In genomic region chr5:53175195-53175594, GRCm38 (mm10) we compare ENCODE assay signal across 25 mouse cellular contexts. TPM values are rescaled to one million over a fixed set of nuclear protein-coding genes. Genes with fewer than 3 reads are reported as not detected.
DNase-seq lines count a peak whose midpoint lies in the region; ATAC-seq and TF ChIP-seq lines count a peak whose summit lies in the region.
"Had no signal": no experiment of that assay in that cellular context is flagged by ENCODE, and none has a peak within 500 bp of the region (broad histone marks: within the 10 kb centered on the region; RNA-seq: fewer than 3 reads in every experiment).

No protein-coding gene starts in this region.

- no peak for ATAC-seq in cerebellum, adult (ENCODE audit: insufficient number of reproducible peaks, low FRiP score, low TSS enrichment)
- ATAC-seq: activated CD4-positive, CD25-positive, alpha-beta regulatory T cell, adult 4 months; CD4-positive, CD25-positive, alpha-beta regulatory T cell, adult 4 months; Patski had no signal

- H3K4me3 ChIP-seq in cerebellum, adult 2 months (replicated peaks; ENCODE audit: insufficient read depth, low read depth, low read length): no peak overlapping the region
- no peak overlapping the region for H3K4me3 ChIP-seq in gastrocnemius, adult 2 months
- H3K4me3 ChIP-seq in ES-Bruce4 (ENCODE audit: low read depth, low read length): no peak overlapping the region

- no peak overlapping the region for H3K9ac ChIP-seq in ES-Bruce4 (ENCODE audit: low read depth, poor library complexity, severe bottlenecking)

- peak overlapping the region; percentile 69 for H3K27ac ChIP-seq in cerebellum, adult 2 months (ENCODE audit: insufficient read depth, low read length)
- peak overlapping the region; percentile 85 for H3K27ac ChIP-seq in gastrocnemius, adult 2 months
- H3K27ac ChIP-seq in ES-Bruce4 (ENCODE audit: insufficient read depth, low read length): no peak overlapping the region

- H3K27me3 ChIP-seq in cerebellum, adult 2 months (ENCODE audit: control insufficient read depth, insufficient read depth, low read length): no peaks in the 10 kb centered on the region
- H3K27me3 ChIP-seq in ES-Bruce4 (ENCODE audit: control insufficient read depth, insufficient read depth, low read length, poor library complexity, severe bottlenecking): no peaks in the 10 kb centered on the region
- H3K27me3 ChIP-seq: CH12.LX, Patski had no signal

- no peaks in the 10 kb centered on the region for H3K9me3 ChIP-seq in ES-Bruce4 (replicated peaks; ENCODE audit: control insufficient read depth, insufficient read depth, low read length, poor library complexity, severe bottlenecking)

- TF ChIP-seq EP300 in ES-Bruce4 (IDR thresholded peaks at IDR 0.05; ENCODE audit: insufficient read depth, low read depth, low read length): peak; percentile 91

- 45% methylated on average over 3 of the region's 3 CpGs for WGBS in cerebellum, adult 2 months

- no peak for TF ChIP-seq POLR2A in cerebellum, adult 2 months (IDR thresholded peaks at IDR 0.05; ENCODE audit: borderline replicate concordance, insufficient read depth, low read length)
- TF ChIP-seq POLR2A in ES-Bruce4 (IDR thresholded peaks at IDR 0.05; ENCODE audit: insufficient read depth, low read length): no peak

- H3K4me1 ChIP-seq in cerebellum, adult 2 months (ENCODE audit: control insufficient read depth, insufficient read depth, low read length): peaks cover 72% of the 10 kb centered on the region
- peaks cover 6% of the 10 kb centered on the region for H3K4me1 ChIP-seq in ES-Bruce4 (ENCODE audit: control insufficient read depth, insufficient read depth, low read length)

- H3K36me3 ChIP-seq in ES-Bruce4 (ENCODE audit: control insufficient read depth, insufficient read depth, low read length, poor library complexity, severe bottlenecking): no peaks in the 10 kb centered on the region
- H3K36me3 ChIP-seq: G1E had no signal

- intact Hi-C loops in gastrocnemius, adult 2 months (cut with DNase I): no loop called here
- intact Hi-C loops in gastrocnemius, postnatal 36 days (cut with DNase I): no loop called here

- DNase-seq in cerebellum, adult 2 months: peak in 1 of 2 experiments; percentile 41
- DNase-seq in cerebellum, adult 9-11 months: peak; percentile 53
- no peak for DNase-seq in cerebellum, adult 11-12 months
- DNase-seq in gastrocnemius, adult 2 months: no peak
- no peak for DNase-seq in gastrocnemius, postnatal 36 days
- DNase-seq in left cerebral cortex, adult 8-10 months (ENCODE audit: low spot score in 2 of 2): no peak
- DNase-seq: adrenal gland, adult 2 months; adrenal gland, adult 8-10 months; adrenal gland, postnatal 10 days; adrenal gland, postnatal 14 days; adrenal gland, postnatal 25 days; adrenal gland, postnatal 36 days; B cell, adult 2 months; cerebellum, adult 11 months; cerebellum, adult 18-20 months; cerebellum, adult 8-10 months had no signal

- TF ChIP-seq CTCF in cerebellum, adult 2 months (IDR thresholded peaks at IDR 0.05; ENCODE audit: borderline replicate concordance, insufficient read depth, low read depth, low read length): no peak
- no peak for TF ChIP-seq CTCF in gastrocnemius, adult 2 months (IDR thresholded peaks at IDR 0.05)
- TF ChIP-seq CTCF in ES-Bruce4 (IDR thresholded peaks at IDR 0.05; ENCODE audit: low read depth, low read length): no peak

RNA-seq across cellular contexts. Expression of gene Sel1l3, which starts 38.5 kb away (rescaled TPM):
- polyA plus RNA-seq in cerebellum, adult 2 months (2012; rRNA removed): 70.8 and 85.1 TPM in 2 replicates
- total RNA-seq in gastrocnemius, adult 2 months (2021): 10 to 100 TPM; 59.8 to 69.4 TPM
- 10 to 100 TPM; 64.7 to 76.9 TPM for total RNA-seq in gastrocnemius, postnatal 36 days (2021)
- 6.1 and 6.2 TPM in 2 replicates for polyA plus RNA-seq in ES-Bruce4 (2011; ENCODE audit: insufficient read depth, insufficient read length, low read depth, missing spikeins)
- total RNA-seq in left cerebral cortex, adult 8-10 months (2022): 10 to 100 TPM; 55.6 to 65.4 (median 56.4) TPM
- total RNA-seq: MEL had no signal
- polyA plus RNA-seq: activated CD4-positive, CD25-positive, alpha-beta regulatory T cell, adult 4 months; C2C12; G1E had no signal
